Mouse (Mus musculus) embryonic facial prominence, embryonic 13.5 days (tissue): ENCODE data around the gene Bcl11b. TPM values are rescaled to one million over a fixed set of nuclear protein-coding genes. Genes with fewer than 3 reads are reported as not detected.

Source experiments
- ATAC-seq: fragments of 200-750 bp; cut with Nextera tagmentation; 2 replicates; pipeline ENCODE4 v1.8.0; 2017; ENCODE audit warnings: low read depth; ENCODE audit not compliant: insufficient number of reproducible peaks, insufficient read depth, low FRiP score, low TSS enrichment
- H3K27ac ChIP-seq: fragments of 300-500 bp; sonication (generic); 2 replicates; pipeline ENCODE4 v1.5.1; 2015; ENCODE audit warnings: moderate library complexity, mild to moderate bottlenecking, inconsistent platforms
- H3K27me3 ChIP-seq: fragments of 300-500 bp; sonication (generic); 2 replicates; pipeline ENCODE4 v1.6.1; 2015; ENCODE audit warnings: mild to moderate bottlenecking, inconsistent platforms
- H3K36me3 ChIP-seq: fragments of 300-500 bp; sonication (generic); 2 replicates; pipeline ENCODE4 v1.6.1; 2015; ENCODE audit warnings: mild to moderate bottlenecking, inconsistent platforms
- H3K4me1 ChIP-seq: fragments of 300-500 bp; sonication (generic); 2 replicates; pipeline ENCODE4 v1.6.1; 2015; ENCODE audit warnings: inconsistent platforms
- H3K4me2 ChIP-seq: fragments of 300-500 bp; sonication (generic); 2 replicates; pipeline ENCODE4 v1.6.1; 2015; ENCODE audit warnings: moderate library complexity, mild to moderate bottlenecking, inconsistent platforms
- H3K4me3 ChIP-seq: fragments of 300-500 bp; sonication (generic); 2 replicates; pipeline ENCODE4 v1.5.1; 2015; ENCODE audit warnings: mild to moderate bottlenecking, inconsistent platforms
- H3K9ac ChIP-seq: fragments of 300-500 bp; sonication (generic); 2 replicates; pipeline ENCODE4 v1.6.1; 2015; ENCODE audit warnings: mild to moderate bottlenecking, inconsistent platforms
- H3K9me3 ChIP-seq: fragments of 300-500 bp; sonication (generic); 2 replicates; pipeline ENCODE4 v1.6.1; 2016; ENCODE audit warnings: inconsistent platforms
- WGBS: fragments of 180-500 bp; shearing (Covaris S2); methylation state at CpG from one replicate; pipeline ENCODE4 v1.1.7; 2015; ENCODE audit warnings: mixed read lengths; 5-methylcytosine and 5-hydroxymethylcytosine counted together
- polyA plus RNA-seq: library from polyadenylated mRNA; unstranded; fragments of >200 nt; fragmentation: Nextera tagmentation; extraction: Ambion mirVana; gene quantifications from 2 replicates; pipeline ENCODE4 v1.2.1, GENCODE M21; 2015

Bcl11b gene
- polyA plus RNA-seq, result 35.7 and 40.6 TPM in 2 replicates

DNA sequence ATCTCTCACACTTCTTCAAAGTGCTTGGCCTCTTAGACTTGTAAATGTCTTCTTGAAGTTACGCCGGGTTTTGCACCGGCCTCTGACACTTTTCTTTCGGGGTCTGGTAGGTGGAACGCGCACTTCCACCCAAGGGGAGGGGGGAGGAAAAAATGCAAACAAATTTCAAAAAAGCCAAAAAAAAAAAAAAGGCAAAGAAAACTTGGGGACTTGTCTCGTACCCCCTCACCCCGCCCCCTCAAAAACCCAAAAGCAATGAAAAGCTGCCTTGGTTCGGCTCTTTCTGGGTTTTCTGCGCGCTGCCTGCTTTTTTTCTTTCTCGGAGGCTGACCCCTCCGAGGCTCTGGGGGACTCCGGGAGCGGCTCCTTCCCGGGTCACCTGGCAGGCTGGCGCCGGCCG is at the start of gene Bcl11b:
Bcl11b (minus strand) TSS at position 120 of the 400 bp plus-strand sequence.
- Histone ChIP-seq H3K27ac (peak within 1 kb of the TSS; percentile 100), H3K9ac (peak within 1 kb of the TSS; percentile 100), H3K4me1 (peaks cover 46% of the 10 kb centered on the region), H3K4me2 (peak within 1 kb of the TSS; percentile 93), H3K9me3 (no peaks in the 10 kb centered on the region), H3K4me3 (peak within 1 kb of the TSS; percentile 97), H3K36me3 (no peaks in the 10 kb centered on the region), H3K27me3 (no peaks in the 10 kb centered on the region)
- ATAC-seq, result no peak
- WGBS, result 0% methylated on average over 19 of the region's 19 CpGs

DNA sequence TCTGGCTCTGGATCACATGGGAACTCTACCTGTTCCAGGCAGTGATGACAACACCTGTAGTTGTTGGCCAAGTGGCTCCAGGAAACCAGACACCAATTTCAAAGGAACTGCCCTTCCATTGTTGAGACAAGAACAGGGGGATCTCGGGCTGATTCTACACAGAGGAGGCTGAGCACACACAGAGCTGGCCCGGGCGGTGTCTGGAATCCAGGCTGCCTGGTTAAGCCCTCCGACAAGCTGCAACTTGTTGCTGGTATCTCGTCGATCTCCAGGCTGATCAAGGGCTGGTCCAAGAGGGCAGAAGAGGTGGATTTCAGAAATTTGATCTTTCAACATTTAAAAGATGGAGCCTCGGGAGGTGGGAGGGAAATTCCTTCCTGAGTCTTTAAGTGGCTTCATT is 47.6 kb upstream of the Bcl11b start:
- Histone ChIP-seq H3K4me3 (no peak overlapping the region), H3K4me1 (peaks cover 8% of the 10 kb centered on the region; the same call in 1 of the 2 replicates), H3K4me2 (no peak overlapping the region), H3K36me3 (no peaks in the 10 kb centered on the region), H3K9me3 (no peaks in the 10 kb centered on the region), H3K27ac (no peak overlapping the region), H3K9ac (no peak overlapping the region), H3K27me3 (no peaks in the 10 kb centered on the region)
- 0 out of 2 replicates have a peak, but pooled peaks have one; percentile 49 for ATAC-seq
- WGBS, result 31% methylated on average over 7 of the region's 7 CpGs

DNA sequence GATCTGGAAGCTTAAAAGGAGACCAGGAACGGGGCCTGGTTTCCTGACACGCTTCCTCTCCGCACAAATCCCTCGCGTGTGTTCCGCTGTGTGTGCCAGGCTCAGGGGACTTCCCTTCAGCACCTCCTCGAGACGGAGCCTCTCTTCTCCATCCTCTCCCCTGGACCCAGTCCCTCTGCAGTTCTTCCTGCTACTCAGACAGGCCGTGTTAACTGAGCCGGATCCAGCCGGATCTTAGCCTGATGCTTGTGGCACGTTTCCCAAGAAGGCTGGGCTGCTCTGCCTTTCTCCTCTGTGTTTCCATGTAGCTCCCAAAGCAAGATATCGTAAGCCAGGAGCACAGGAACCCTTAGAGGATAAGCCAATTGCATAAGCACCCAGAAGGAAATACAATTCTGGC is 46.2 kb upstream of the Bcl11b start:
- Histone ChIP-seq H3K9ac (0 out of 2 replicates have a peak overlapping the region, but pooled peaks have one; percentile 44), H3K4me3 (no peak overlapping the region), H3K36me3 (no peaks in the 10 kb centered on the region), H3K4me1 (peaks cover 8% of the 10 kb centered on the region; the same call in 1 of the 2 replicates), H3K27me3 (no peaks in the 10 kb centered on the region), H3K4me2 (no peak overlapping the region), H3K9me3 (no peaks in the 10 kb centered on the region), H3K27ac (no peak overlapping the region)
- ATAC-seq, result no peak
- WGBS, result 64% methylated on average over 13 of the region's 13 CpGs

DNA sequence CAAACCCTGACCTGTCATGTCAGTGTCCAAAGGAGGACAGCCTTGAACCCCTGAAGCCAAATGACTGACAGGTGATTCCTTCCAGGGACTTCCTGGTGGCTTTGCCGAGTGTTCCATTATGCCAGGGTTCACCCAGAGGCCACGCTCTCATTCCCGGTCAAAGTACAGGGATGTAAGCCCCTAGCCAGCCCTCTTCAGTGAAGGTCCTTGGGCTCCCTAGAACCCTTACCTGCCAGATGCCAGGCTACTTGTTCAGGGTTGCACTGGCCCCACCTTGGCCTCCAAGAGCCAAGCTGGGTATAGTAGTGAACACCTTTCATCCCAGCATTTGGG is 38.8 kb upstream of the Bcl11b start:
- 55% methylated on average over 3 of the region's 3 CpGs for WGBS
- no peak overlapping the region for H3K9ac ChIP-seq
- no peak overlapping the region for H3K4me2 ChIP-seq
- H3K36me3 ChIP-seq, result no peaks in the 10 kb centered on the region
- H3K27ac ChIP-seq, result no peak overlapping the region
- no peaks in the 10 kb centered on the region for H3K9me3 ChIP-seq
- no peak for ATAC-seq
- H3K4me3 ChIP-seq, result no peak overlapping the region
- no peaks in the 10 kb centered on the region for H3K27me3 ChIP-seq
- H3K4me1 ChIP-seq, result no peaks in the 10 kb centered on the region

DNA sequence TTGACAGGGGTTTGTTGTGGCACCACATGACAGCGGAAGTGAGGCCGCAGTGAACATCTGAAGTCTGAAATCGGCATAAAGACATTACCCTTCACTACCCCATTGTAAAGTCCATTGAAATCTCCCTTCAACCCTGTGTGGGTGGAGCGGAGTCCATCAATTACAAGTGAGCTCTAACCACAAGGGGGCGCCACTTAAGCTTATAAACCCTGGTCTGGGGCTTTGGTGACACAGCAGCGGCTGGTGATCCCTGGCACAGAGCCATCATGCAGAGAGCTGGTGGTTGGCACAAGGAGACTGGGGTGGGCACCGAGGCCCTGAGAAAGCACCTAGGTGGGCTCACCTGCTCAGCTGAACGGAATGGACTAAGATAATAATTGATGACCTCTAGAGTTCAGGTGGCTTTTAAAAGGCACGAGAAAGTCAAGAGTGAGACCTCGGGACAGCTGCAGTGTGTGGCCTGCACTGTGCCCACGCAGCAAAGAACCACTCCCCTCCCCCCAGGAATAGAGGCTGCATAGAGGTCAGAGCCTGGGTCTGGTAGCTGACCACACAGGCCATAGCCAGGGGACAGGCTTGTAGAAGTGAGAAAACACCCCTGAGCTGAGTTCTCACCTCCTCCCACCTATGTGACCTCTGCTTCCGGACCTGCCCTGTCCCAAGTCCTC is 38.3 kb upstream of the Bcl11b start:
- H3K9ac ChIP-seq, result no peak overlapping the region
- no peaks in the 10 kb centered on the region for H3K9me3 ChIP-seq
- no peak overlapping the region for H3K27ac ChIP-seq
- no peak overlapping the region for H3K4me2 ChIP-seq
- no peak for ATAC-seq
- H3K27me3 ChIP-seq, result no peaks in the 10 kb centered on the region
- H3K4me1 ChIP-seq, result no peaks in the 10 kb centered on the region
- H3K4me3 ChIP-seq, result no peak overlapping the region
- no peaks in the 10 kb centered on the region for H3K36me3 ChIP-seq
- 43% methylated on average over 12 of the region's 12 CpGs for WGBS

DNA sequence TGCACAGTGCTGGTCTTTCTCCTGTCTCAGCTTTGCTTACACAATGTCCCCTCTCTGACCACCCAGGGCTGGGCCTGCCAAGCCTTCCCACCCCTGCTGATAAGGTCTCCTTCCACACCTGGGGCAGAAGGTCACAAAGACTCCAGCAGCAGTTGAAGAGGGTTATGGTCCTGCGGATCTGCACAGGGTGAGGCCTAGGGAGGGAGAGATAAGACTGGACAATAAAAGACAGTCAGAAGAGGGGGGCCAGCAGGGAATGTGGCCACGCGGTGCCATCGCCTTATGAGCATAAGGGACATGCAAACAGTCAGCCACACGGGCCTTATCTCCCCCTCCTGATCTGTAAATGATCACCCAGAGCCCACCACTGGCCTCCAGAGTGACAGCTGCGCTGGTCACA is 34.0 kb upstream of the Bcl11b start:
- Histone ChIP-seq H3K4me3 (no peak overlapping the region), H3K27ac (no peak overlapping the region), H3K27me3 (no peaks in the 10 kb centered on the region), H3K4me1 (no peaks in the 10 kb centered on the region), H3K4me2 (no peak overlapping the region), H3K36me3 (no peaks in the 10 kb centered on the region), H3K9me3 (no peaks in the 10 kb centered on the region), H3K9ac (no peak overlapping the region)
- ATAC-seq, result no peak
- 77% methylated on average over 6 of the region's 6 CpGs for WGBS

DNA sequence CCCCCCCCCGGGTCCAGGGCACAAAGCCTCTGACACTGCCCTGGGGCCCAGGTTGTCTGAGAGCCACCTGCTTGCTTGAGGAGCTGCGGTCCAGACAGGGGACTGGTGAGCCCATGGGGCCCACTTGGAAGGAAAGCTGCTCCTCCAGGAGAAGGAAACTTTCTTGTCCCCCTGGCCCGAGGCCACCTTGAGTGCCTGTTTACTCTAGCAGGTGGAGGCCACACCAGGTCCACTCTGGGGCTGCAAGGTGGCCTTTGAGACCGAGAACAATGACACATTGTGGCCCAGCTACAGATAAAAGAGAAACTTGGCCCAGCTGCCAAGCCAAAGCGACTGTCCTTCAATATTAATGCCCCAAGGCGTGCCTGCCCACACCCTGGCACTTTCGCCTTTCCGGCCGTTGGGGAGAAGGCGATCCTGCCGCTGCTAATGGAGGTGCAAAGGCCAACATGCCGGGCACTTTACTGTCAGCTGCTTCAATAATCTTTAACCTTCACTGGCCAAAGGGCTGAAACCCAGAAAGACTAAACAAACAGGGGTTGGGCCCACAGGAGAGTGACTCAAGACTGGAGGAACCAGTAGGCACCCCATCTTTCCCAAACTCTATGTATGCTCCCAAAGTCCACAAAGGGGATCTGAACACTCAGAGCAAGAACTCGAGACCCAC is 32.1 kb upstream of the Bcl11b start:
- no peak overlapping the region for H3K4me2 ChIP-seq
- 69% methylated on average over 13 of the region's 13 CpGs for WGBS
- H3K9ac ChIP-seq, result no peak overlapping the region
- H3K4me3 ChIP-seq, result no peak overlapping the region
- H3K9me3 ChIP-seq, result no peaks in the 10 kb centered on the region
- no peak overlapping the region for H3K27ac ChIP-seq
- no peaks in the 10 kb centered on the region for H3K36me3 ChIP-seq
- H3K27me3 ChIP-seq, result no peaks in the 10 kb centered on the region
- H3K4me1 ChIP-seq, result no peaks in the 10 kb centered on the region
- ATAC-seq, result no peak

DNA sequence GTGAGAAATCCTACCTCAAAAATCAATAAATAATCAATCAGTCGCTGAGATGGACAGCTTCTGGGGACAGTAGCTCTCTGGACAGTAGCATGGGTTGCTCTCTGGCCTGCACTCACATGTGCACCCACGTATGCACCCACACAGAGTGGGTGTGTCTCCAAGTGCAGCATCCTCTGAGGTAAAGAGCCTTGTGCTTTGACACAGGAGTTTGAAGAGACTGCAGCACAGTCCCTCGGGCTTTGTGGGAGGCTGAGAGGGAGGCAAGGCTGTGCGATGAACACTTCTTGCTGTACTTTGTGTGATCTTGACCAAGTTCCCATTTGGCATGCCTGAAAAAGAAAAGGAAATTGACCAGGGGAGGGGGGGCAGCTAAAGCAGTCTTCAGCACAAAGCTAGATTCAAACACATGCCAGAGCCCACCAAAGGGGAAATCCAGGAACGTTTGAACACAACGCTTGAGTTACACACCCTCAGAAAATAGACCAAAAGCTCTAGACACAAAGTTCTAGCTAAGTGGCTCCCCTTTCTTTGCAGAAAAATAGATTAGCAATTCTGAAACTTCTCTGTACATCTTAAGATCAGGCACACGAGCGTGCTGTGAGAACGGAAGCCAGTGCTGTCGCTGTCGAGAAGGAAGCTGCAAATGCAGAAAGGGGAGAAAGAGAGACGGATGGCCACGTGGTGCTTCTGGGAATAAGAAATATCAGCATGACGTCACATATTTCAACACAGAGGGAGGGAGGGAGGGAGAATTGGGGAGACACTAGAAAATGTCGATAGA is 19.6 kb upstream of the Bcl11b start:
- no peak overlapping the region for H3K9ac ChIP-seq
- WGBS, result 79% methylated on average over 15 of the region's 15 CpGs
- no peak for ATAC-seq
- no peaks in the 10 kb centered on the region for H3K36me3 ChIP-seq
- H3K9me3 ChIP-seq, result no peaks in the 10 kb centered on the region
- no peaks in the 10 kb centered on the region for H3K4me1 ChIP-seq
- no peak overlapping the region for H3K4me2 ChIP-seq
- no peak overlapping the region for H3K27ac ChIP-seq
- H3K27me3 ChIP-seq, result no peaks in the 10 kb centered on the region
- no peak overlapping the region for H3K4me3 ChIP-seq

DNA sequence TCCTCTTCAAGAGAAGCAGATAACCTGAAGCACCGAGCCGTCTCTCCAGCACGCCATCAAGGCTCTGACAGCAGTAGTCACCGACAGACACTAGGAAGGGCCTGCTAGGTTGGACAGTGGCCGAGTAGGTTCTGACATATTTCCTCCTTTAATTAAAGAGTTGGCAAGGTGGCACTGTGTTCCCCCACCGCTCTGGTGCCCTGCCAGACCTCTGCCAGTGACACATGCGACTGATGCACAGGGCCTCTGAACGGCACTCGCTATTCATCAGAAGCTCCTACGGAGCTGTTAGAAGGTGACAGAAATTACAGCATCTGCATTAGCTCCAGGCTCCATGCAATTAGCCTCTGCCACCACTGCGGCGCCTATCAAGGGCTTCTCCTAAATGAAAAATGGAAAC is 8.6 kb upstream of the Bcl11b start:
- no peak overlapping the region for H3K4me3 ChIP-seq
- no peak overlapping the region for H3K27ac ChIP-seq
- H3K9me3 ChIP-seq, result no peaks in the 10 kb centered on the region
- H3K9ac ChIP-seq, result no peak overlapping the region
- no peaks in the 10 kb centered on the region for H3K36me3 ChIP-seq
- H3K4me2 ChIP-seq, result no peak overlapping the region
- WGBS, result 85% methylated on average over 12 of the region's 12 CpGs
- no peak for ATAC-seq
- no peaks in the 10 kb centered on the region for H3K27me3 ChIP-seq
- peaks cover 6% of the 10 kb centered on the region; the same call in 1 of the 2 replicates for H3K4me1 ChIP-seq

DNA sequence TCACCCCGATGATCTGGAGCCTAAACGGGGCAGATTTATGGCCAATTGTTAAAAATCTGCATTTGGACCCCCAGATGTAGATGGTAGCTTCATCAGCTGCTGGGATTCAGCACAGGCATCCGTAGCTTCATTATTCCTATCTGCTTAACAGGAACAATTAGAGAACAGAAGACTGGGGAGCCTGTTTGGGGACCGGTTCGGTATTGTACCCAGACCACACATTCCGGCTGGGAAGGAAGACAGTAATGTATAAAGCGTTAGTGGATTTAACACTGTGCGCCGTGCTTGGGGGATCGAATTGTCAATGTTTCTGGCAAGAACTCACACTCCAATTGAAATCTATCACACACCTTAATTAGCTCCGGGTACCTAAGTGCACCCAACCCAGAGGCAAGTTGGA is 6.9 kb upstream of the Bcl11b start:
- peaks cover 20% of the 10 kb centered on the region for H3K4me1 ChIP-seq
- no peak overlapping the region for H3K9ac ChIP-seq
- WGBS, result 72% methylated on average over 11 of the region's 11 CpGs
- H3K36me3 ChIP-seq, result no peaks in the 10 kb centered on the region
- ATAC-seq, result no peak
- H3K4me2 ChIP-seq, result no peak overlapping the region
- no peaks in the 10 kb centered on the region for H3K27me3 ChIP-seq
- H3K27ac ChIP-seq, result no peak overlapping the region
- H3K9me3 ChIP-seq, result no peaks in the 10 kb centered on the region
- H3K4me3 ChIP-seq, result no peak overlapping the region

DNA sequence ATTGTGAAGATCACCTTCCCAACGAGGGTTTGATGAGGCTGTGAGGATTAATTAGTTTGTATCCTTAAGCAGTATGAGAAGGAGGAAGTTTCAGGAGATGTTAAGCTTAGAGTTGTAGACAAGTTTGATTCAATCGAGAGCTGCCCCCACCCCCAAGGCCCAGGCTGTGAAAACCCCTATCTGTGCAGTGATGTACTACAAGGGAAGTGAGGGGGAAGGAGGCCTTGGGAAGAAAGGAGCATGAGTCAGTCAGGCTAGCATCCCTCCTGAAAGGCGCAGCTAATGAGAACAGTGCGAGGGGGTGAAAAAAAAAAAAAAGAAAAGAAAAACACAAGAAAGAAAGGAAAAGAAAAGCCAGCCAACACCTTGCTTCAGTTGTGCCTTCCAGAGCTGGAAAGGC is 5.8 kb upstream of the Bcl11b start:
- Histone ChIP-seq H3K4me3 (no peak overlapping the region), H3K27me3 (no peaks in the 10 kb centered on the region), H3K27ac (no peak overlapping the region), H3K4me1 (peaks cover 31% of the 10 kb centered on the region), H3K9ac (no peak overlapping the region), H3K4me2 (no peak overlapping the region), H3K36me3 (no peaks in the 10 kb centered on the region), H3K9me3 (no peaks in the 10 kb centered on the region)
- no peak for ATAC-seq
- WGBS, result 30% methylated on average over 4 of the region's 4 CpGs
